Mouse (Mus musculus) layer of hippocampus, adult 2 months (tissue): ENCODE data around the gene Mc3r. TPM values are rescaled to one million over a fixed set of nuclear protein-coding genes. Genes with fewer than 3 reads are reported as not detected.

Experiments
- DNase-seq, 2 experiments: peaks; one replicate each; pipeline ENCODE4 v3.0.0; 2022; ENCODE audit warnings: low spot score in 2 of 2
- H3K27ac ChIP-seq: fragments of 200-600 bp; 2 replicates; pipeline ENCODE4 v1.8.1; 2022
- H3K4me3 ChIP-seq: fragments of 200-600 bp; 2 replicates; pipeline ENCODE4 v1.8.1; 2022; ENCODE audit warnings: mild to moderate bottlenecking
- CTCF ChIP-seq: fragments of 200-600 bp; conservative IDR thresholded peaks from 2 replicates; pipeline ENCODE4 v1.8.1; 2022; ENCODE audit warnings: antibody characterized with exemption, mild to moderate bottlenecking, moderate library complexity
- total RNA-seq, 2 experiments: library from RNA; stranded (reverse); gene quantifications; 2 replicates each; pipeline ENCODE4 v1.2.3; 2021

Gene Mc3r
- total RNA-seq, 2 experiments from 2014 or later: not detected

GRCm38 (mm10) chr2:172291755-172292524 is 43.6 kb downstream of the Mc3r start:
- no peak for DNase-seq
- no peak overlapping the region for H3K4me3 ChIP-seq
- no peak overlapping the region for H3K27ac ChIP-seq
- no peak for TF ChIP-seq CTCF

GRCm38 (mm10) chr2:172292525-172293405 is 44.5 kb downstream of the Mc3r start:
- TF ChIP-seq CTCF: no peak
- DNase-seq: no peak
- Histone ChIP-seq H3K4me3 (no peak overlapping the region), H3K27ac (no peak overlapping the region)

- no peak for TF ChIP-seq CTCF
- Histone ChIP-seq H3K4me3 (no peak overlapping the region), H3K27ac (no peak overlapping the region)
- no peak for DNase-seq
These were observed 49.8 kb downstream of the Mc3r start for GRCm38 (mm10) chr2:172298083-172298482.

GRCm38 (mm10) chr2:172298542-172298941 is 50.2 kb downstream of the Mc3r start:
- Histone ChIP-seq H3K4me3 (no peak overlapping the region), H3K27ac (no peak overlapping the region)
- no peak for TF ChIP-seq CTCF
- DNase-seq: no peak

GRCm38 (mm10) chr2:172299126-172299921 is 51.0 kb downstream of the Mc3r start:
- Histone ChIP-seq H3K4me3 (no peak overlapping the region), H3K27ac (no peak overlapping the region)
- no peak for TF ChIP-seq CTCF
- DNase-seq: no peak

Other genes with a start within 250 kb of the Mc3r start
- gene Cbln4, start 205.0 kb upstream of the Mc3r start, total RNA-seq: 1 to 10 TPM; 5.2 to 6.2 TPM
- 10 to 100 TPM; 22.0 to 24.3 TPM for gene Fam210b, start 97.1 kb downstream of the Mc3r start, total RNA-seq
- 1 to 10 TPM in 1 of 2 experiments, under 1 TPM in 1; 0.86 to 1.9 TPM for gene Aurka, start 122.0 kb downstream of the Mc3r start, total RNA-seq
- 10 to 100 TPM; 27.7 to 28.5 TPM for gene Cstf1, start 122.2 kb downstream of the Mc3r start, total RNA-seq
- gene Cass4, start 145.3 kb downstream of the Mc3r start, total RNA-seq: under 1 TPM; 0.47 to 0.61 TPM
- gene Rtf2, start 192.1 kb downstream of the Mc3r start, total RNA-seq: 10 to 100 TPM; 66.5 to 74.4 TPM
- not detected for gene Gcnt7, start 210.1 kb downstream of the Mc3r start, total RNA-seq
- not detected for gene Fam209, start 224.0 kb downstream of the Mc3r start, total RNA-seq